Mouse (Mus musculus) splenic B cell, adult 2 months (primary cell): ENCODE measurements around the gene Ccdc13.

Experiments
- DNase-seq: peaks from one replicate; pipeline ENCODE4 v3.0.0-alpha.2; 2011; ENCODE audit warnings: low read depth, low spot score
- H3K27me3 ChIP-seq: 2 replicates; pipeline ENCODE4 v1.6.1; 2012; ENCODE audit warnings: mild to moderate bottlenecking, low read length, moderate library complexity, mixed read lengths; ENCODE audit not compliant: control insufficient read depth, poor library complexity, insufficient read depth, severe bottlenecking
- H3K36me3 ChIP-seq: 2 replicates; pipeline ENCODE4 v1.6.1; 2012; ENCODE audit warnings: mild to moderate bottlenecking, low read length, moderate library complexity, mixed read lengths; ENCODE audit not compliant: control insufficient read depth, poor library complexity, insufficient read depth, severe bottlenecking

Ccdc13 gene

GRCm38 (mm10) chr9:121763716-121764115 lies 75.5 kb downstream of the Ccdc13 start:
- Histone ChIP-seq H3K27me3 (no peaks in the 10 kb centered on the region), H3K36me3 (no peaks in the 10 kb centered on the region)
- DNase-seq = no peak

GRCm38 (mm10) chr9:121762761-121763160 lies 76.5 kb downstream of the Ccdc13 start:
- no peaks in the 10 kb centered on the region for H3K36me3 ChIP-seq
- no peaks in the 10 kb centered on the region for H3K27me3 ChIP-seq
- DNase-seq = no peak

GRCm38 (mm10) chr9:121762248-121762647 lies 77.0 kb downstream of the Ccdc13 start:
- no peaks in the 10 kb centered on the region for H3K36me3 ChIP-seq
- no peaks in the 10 kb centered on the region for H3K27me3 ChIP-seq

GRCm38 (mm10) chr9:121761787-121762186 lies 77.5 kb downstream of the Ccdc13 start:
- Histone ChIP-seq H3K27me3 (no peaks in the 10 kb centered on the region), H3K36me3 (no peaks in the 10 kb centered on the region; the same call in 1 of the 2 replicates)
- DNase-seq = no peak

More at GRCm38 (mm10) chr9:121762248-121762647, 77.0 kb downstream of the Ccdc13 start:
- DNase-seq = no peak

GRCm38 (mm10) chr9:121761091-121761665 lies 78.1 kb downstream of the Ccdc13 start:
- Histone ChIP-seq H3K27me3 (no peaks in the 10 kb centered on the region), H3K36me3 (peaks cover 2% of the 10 kb centered on the region; the same call in 1 of the 2 replicates)
- DNase-seq = no peak

- no peaks in the 10 kb centered on the region for H3K27me3 ChIP-seq
- peak; percentile 34 for DNase-seq
- peaks cover 7% of the 10 kb centered on the region; the same call in 1 of the 2 replicates for H3K36me3 ChIP-seq
These were observed 78.8 kb downstream of the Ccdc13 start for GRCm38 (mm10) chr9:121760271-121761090.

GRCm38 (mm10) chr9:121759091-121760081 lies 79.9 kb downstream of the Ccdc13 start, which contains the start of gene Zfp651:
Gene Zfp651 (plus strand): TSS chr9:121759330.
- H3K27me3 ChIP-seq = no peaks in the 10 kb centered on the region
- DNase-seq = peak; percentile 7
- H3K36me3 ChIP-seq = peaks cover 10% of the 10 kb centered on the region; the same call in 1 of the 2 replicates

GRCm38 (mm10) chr9:121757835-121758814 lies 81.1 kb downstream of the Ccdc13 start:
- H3K36me3 ChIP-seq = peaks cover 10% of the 10 kb centered on the region
- H3K27me3 ChIP-seq = no peaks in the 10 kb centered on the region
- no peak for DNase-seq

- peak; percentile 11 for DNase-seq
- H3K36me3 ChIP-seq = peaks cover 13% of the 10 kb centered on the region
- H3K27me3 ChIP-seq = no peaks in the 10 kb centered on the region
These were observed 81.8 kb downstream of the Ccdc13 start for GRCm38 (mm10) chr9:121757432-121757831.

GRCm38 (mm10) chr9:121756785-121757184 lies 82.5 kb downstream of the Ccdc13 start:
- H3K27me3 ChIP-seq = no peaks in the 10 kb centered on the region
- H3K36me3 ChIP-seq = peaks cover 16% of the 10 kb centered on the region
- no peak for DNase-seq

- Histone ChIP-seq H3K36me3 (peaks cover 22% of the 10 kb centered on the region), H3K27me3 (no peaks in the 10 kb centered on the region)
These were observed 84.6 kb downstream of the Ccdc13 start for GRCm38 (mm10) chr9:121754624-121755023.

GRCm38 (mm10) chr9:121752774-121753173 lies 86.5 kb downstream of the Ccdc13 start:
- DNase-seq = no peak
- Histone ChIP-seq H3K36me3 (peaks cover 26% of the 10 kb centered on the region), H3K27me3 (no peaks in the 10 kb centered on the region)

More at GRCm38 (mm10) chr9:121754624-121755023, 84.6 kb downstream of the Ccdc13 start:
- no peak for DNase-seq
